Mouse (Mus musculus) common myeloid progenitor, adult 5-6 weeks (primary cell): ENCODE measurements at regions not wholly inside any gene's neighbourhood (a gene's known extent, or its start where the extent isn't known, plus 50 kb on each side); places are given as distances from the start of the nearest gene placed in this dataset.

Experiments used
- ATAC-seq: replicated peaks from 2 replicates; pipeline ENCODE4 v1.8.0; 2016; ENCODE audit warnings: low read depth, mild to moderate bottlenecking, moderate TSS enrichment, inconsistent platforms; ENCODE audit not compliant: poor library complexity, severe bottlenecking

- ATAC-seq, result no peak
Observed at GRCm38 (mm10) chr4:31603776-31604175, 360.1 kb upstream of the Map3k7 start.

GRCm38 (mm10) chr4:31608811-31609210 lies 355.1 kb upstream of the Map3k7 start:
- ATAC-seq, result no peak

DNA sequence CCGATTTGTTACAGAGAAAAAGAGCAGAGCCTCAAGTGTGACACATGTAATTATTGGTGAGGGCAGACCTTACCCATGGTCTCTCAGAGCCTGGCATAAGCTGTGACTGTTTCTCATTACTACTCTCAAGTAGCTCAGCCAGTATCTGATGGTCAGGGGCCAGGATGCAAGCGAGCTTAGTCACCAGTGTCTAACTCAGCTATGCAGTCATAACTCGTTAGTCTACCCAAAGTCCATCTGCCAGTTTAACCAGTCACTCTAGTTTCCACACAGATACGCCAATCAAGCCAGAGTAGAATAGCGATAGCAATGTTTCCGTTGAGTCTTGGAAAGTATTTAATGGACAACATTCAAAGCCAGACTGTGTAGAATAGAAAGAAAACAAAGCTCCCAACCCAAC lies 354.3 kb upstream of the Map3k7 start:
- no peak for ATAC-seq

DNA sequence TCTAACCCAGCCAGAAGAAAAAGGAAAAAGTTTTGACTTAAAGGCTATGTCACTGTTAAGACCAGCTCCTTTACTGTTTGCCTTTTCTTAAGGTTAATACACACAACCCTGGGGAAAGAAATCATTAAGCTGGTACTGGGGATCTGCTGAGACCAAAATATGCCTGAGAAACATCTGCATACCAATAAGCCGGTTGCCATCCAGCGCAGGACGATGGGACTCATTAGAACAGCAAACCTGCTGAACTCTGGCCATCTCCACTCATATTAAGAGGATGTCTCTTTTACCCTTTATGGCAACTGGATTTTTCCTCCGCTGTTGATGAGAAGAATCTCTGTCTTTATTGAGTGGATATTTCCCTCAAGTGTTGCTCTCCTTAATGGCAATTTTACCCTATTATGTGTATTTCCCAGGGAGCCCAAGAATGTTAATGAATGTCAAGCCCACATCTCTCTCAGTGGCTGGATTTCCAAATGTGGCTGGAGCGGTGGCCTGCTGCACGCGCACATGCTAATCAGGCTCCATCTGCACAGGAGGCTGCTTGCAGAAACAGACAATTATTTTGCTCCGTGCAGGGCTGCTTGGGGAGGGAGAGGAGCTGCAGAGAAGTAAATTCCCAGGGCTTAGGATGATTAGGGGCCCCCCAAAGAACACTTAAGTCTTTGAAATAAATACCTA lies 351.6 kb upstream of the Map3k7 start:
- no peak for ATAC-seq

GRCm38 (mm10) chr4:31612825-31613514 lies 350.9 kb upstream of the Map3k7 start:
- ATAC-seq, result no peak

- ATAC-seq, result no peak
Observed at GRCm38 (mm10) chr4:31617572-31617971, 346.3 kb upstream of the Map3k7 start.

GRCm38 (mm10) chr4:31618026-31618425 lies 345.9 kb upstream of the Map3k7 start:
- ATAC-seq, result no peak

- ATAC-seq, result no peak
Observed at GRCm38 (mm10) chr4:31621205-31621604, 342.7 kb upstream of the Map3k7 start.

DNA sequence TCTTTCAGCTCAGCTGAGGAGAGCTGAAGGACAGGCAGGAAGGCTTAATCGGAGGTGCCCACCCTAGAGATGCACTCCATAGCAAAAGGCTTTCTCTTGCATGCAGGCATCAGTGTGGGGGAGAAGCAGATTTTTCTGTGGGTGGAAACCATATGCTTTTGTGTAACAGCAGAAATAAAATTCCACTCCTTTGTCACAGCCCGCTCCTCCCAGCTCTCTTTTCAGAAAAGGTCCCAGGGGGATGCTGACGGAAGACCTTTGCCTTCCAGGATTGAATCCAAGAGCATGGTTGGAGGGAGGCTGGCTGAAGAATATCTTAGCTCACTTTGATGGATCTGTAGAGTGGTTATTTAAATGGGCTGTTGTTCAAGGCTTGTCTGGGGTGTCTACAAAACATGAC lies 336.8 kb upstream of the Map3k7 start:
- no peak for ATAC-seq

DNA sequence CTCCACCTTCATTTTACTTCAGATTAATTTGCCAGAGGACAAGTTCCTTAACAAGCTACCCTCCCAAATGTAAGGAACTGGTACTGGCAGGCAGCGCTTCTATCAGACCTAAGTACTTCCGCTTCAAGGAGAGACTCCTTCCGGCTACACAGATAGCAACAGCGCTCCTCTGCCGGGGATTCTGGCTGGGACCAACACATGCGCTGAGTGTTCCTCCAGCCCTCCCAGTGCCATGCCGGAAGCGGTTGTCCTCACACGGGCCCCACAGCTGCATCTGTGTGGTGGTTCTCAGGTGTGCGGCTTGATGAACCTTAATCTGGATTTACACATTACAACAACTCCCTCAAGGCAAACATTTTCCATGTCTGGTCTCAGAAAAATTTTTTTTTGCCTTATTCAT lies 336.1 kb upstream of the Map3k7 start:
- ATAC-seq, result no peak

DNA sequence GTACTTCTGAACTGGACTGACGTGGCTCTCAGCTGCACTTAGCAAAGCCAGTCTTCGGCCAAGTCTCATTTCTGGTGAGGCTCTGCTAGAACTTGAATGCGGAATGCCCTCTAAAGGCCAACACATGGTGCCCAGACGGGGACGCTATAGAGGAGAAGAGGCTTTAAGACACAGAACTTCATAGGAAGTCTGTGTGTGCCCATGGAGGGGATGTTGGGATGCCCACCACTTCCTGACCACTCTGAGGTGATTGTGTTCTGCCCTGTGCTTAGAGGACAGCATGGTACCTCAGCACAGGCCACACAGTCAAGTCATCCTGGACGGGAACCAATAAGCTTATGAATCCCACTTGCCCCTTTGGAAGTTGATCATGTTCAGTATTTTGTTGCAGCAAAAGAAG lies 325.3 kb upstream of the Map3k7 start:
- no peak for ATAC-seq

DNA sequence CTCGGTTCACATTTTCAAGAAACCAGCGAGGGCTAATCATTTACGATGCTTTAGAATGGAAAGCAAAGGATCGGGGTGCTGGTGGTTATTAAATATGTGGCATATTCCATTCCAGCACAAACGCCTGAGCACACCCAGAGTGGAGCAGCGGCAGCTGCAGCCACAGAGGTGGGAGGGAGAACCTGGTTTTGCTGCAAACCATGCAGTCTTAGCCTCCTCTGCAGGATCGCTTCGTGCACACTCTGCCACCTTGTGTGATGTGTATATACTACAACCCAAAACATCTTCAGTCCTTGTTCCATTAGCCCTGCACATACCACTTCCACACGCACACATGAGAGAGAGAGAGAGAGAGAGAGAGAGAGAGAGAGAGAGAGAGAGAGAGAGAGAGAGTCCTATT lies 321.7 kb upstream of the Map3k7 start:
- ATAC-seq, result peak; percentile 92

GRCm38 (mm10) chr4:31642593-31643290 lies 321.2 kb upstream of the Map3k7 start:
- peak; percentile 56 for ATAC-seq

GRCm38 (mm10) chr4:31648631-31649368 lies 315.1 kb upstream of the Map3k7 start:
- ATAC-seq, result no peak

GRCm38 (mm10) chr4:31655364-31656106 lies 308.4 kb upstream of the Map3k7 start:
- ATAC-seq, result no peak

DNA sequence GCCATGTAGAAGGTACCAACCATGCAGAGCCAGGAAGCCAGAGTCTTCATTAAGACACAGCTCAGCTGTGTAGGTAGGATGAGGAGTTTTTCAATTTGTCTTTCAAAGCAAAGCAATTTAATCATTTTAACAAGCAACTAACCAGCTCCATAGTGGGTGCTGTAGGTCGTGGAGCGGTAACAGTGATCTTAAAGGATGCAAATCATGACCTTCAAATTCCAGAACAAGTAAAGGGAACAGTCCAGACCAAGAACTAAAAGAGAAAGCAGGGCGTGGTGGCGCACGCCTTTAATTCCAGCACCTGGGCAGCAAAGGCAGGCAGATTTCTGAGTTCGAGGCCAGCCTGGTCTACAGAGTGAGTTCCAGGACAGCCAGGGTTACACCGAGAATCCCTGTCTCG lies 307.8 kb upstream of the Map3k7 start:
- no peak for ATAC-seq

GRCm38 (mm10) chr4:31658820-31659219 lies 305.1 kb upstream of the Map3k7 start:
- ATAC-seq, result peak; percentile 86

DNA sequence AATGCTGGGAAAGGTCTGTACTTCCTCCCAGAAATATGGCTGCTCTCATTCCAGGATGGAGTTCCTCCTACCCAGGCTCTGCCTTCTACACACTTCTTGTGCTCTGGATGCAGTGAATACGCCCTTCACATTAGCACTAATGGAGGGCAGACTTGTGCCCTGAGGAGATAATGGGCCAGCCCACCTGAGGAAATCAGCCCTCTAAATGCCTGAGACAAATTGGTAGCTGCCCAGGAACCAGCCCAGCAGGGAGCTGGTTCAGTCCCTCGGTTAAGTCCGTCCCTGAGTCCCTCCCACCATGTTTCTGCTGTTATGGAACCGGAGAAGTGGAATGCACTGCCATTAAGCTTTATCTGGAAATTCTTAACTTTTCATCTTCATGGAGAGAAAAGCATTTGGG lies 303.0 kb upstream of the Map3k7 start:
- no peak for ATAC-seq

GRCm38 (mm10) chr4:31671530-31672170 lies 292.2 kb upstream of the Map3k7 start:
- no peak for ATAC-seq
